Mouse (Mus musculus) cerebellum, adult 18-20 months (tissue): ENCODE results near the gene Zfp870.
"Not testable (repeated sequence)": the region's sequence is repeated elsewhere in the genome, so short reads cannot be mapped to it uniquely, and the experiment has no call there.

Experiments
- DNase-seq, 2 experiments: peaks; one replicate each; pipeline ENCODE4 v3.0.0; 2021

Zfp870 gene

DNA sequence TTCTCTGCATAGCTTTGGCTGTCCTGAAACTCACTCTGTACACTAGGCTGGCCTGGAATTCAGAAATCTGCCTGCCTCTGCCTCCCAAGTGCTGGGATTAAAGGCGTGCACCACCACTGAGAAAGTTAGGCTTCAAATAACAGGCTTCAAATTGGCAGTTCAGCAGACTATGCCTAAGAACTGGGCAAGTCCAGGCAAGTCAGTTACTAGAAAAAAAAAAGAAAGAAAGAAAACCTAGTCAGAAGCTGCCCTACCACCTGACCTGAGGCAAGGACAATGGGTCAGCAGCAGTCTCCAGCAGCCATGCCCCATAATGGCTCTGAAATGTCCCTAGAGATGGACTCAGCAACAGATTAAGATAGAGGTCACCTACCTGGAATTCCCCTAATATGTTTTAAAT lies 20.0 kb downstream of the Zfp870 start:
- no peak for DNase-seq

GRCm38 (mm10) chr17:32867266-32867665 lies 24.2 kb downstream of the Zfp870 start:
- not testable (repeated sequence) for DNase-seq

DNA sequence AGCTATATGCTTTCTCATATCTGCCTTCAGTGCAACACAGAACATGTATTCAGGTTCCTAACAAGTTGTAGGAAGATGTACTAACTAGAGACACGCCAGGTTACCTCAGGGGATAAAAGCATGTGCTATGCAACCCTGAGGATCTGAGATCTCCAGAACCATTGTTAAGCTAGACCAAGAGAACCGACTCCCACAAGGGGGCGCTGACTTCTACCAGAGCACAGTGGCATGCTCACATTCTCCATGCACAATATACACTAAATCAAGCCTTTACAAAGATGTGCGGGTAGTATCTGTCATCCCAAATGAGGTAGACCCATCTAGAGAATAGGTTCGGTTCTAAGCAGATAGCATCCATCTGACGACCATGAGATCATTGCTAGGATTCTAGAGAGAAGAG lies 34.7 kb downstream of the Zfp870 start:
- DNase-seq, result not testable (repeated sequence)

GRCm38 (mm10) chr17:32851581-32851980 lies 39.9 kb downstream of the Zfp870 start:
- DNase-seq, result no peak

- DNase-seq, result no peak
These were observed 50.1 kb downstream of the Zfp870 start for GRCm38 (mm10) chr17:32841388-32841787.

DNA sequence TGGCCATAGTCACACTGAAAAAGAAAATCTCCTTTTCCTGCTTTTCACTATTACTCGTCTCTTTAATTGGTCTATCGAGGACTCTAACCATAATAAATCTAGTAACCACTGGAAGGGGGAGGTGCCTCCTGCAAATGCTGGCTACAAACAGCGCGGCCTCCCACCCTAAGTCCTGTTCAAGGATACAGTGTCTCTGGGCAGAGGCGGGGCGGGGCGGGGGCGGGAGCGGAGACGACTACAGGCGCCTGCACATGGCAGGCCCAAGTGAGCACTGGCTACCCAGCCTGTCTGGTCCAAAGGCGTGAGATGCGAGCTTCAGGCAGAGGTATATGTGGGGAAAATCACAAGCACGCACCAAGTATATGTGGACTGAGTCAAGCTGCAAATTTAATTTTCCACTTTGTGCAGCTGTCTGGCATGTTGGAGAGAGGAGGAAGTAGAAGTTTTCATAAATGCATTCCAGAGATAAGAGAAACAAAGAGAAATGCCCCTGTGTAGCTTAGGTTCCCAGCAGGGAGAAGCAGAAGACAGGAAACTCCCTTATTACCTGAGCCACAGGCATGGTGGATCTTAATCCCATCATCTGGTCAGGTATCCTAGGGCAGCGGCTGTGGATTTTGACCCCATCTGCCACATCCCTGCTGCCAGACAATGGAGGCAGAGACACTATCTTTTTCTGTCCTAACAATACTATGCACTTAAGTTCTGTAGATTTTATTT lies 52.2 kb downstream of the Zfp870 start:
- no peak for DNase-seq

GRCm38 (mm10) chr17:32830418-32830782 lies 61.0 kb downstream of the Zfp870 start:
- no peak for DNase-seq

- peak; percentile 77 to 89 for DNase-seq
These were observed 61.7 kb downstream of the Zfp870 start, which contains the start of gene Zfp799 for GRCm38 (mm10) chr17:32829540-32830417. Zfp799 (minus strand) TSS chr17:32830261.
